Mouse (Mus musculus) bone marrow macrophage, adult 2 months (primary cell): ENCODE data around the gene Otulinl.

ENCODE experiments used
- CTCF ChIP-seq: IDR thresholded peaks from 2 replicates; pipeline ENCODE4 v1.5.1; 2012; ENCODE audit warnings: low read depth, mild to moderate bottlenecking, low read length, moderate library complexity
- POLR2A ChIP-seq: IDR thresholded peaks from 2 replicates; pipeline ENCODE4 v1.6.1; 2012; ENCODE audit warnings: mild to moderate bottlenecking, low read depth, low read length, borderline replicate concordance

GRCm38 (mm10) chr15:27645250-27645649 lies 36.1 kb downstream of the Otulinl start:
- TF ChIP-seq CTCF (no peak), POLR2A (no peak)
